Mouse (Mus musculus) limb, embryonic 10.5 days (tissue): ENCODE data around the gene Mageb2. TPM values are rescaled to one million over a fixed set of nuclear protein-coding genes. Genes with fewer than 3 reads are reported as not detected.
"Not testable (repeated sequence)": the region's sequence is repeated elsewhere in the genome, so short reads cannot be mapped to it uniquely, and the experiment has no call there.

Experiments used
- DNase-seq: peaks from one replicate; pipeline ENCODE4 v3.0.0-alpha.2; 2017; ENCODE audit warnings: low spot score
- H3K27ac ChIP-seq: fragments of 300-500 bp; sonication (generic); 2 replicates; pipeline ENCODE4 v1.5.1; 2016; ENCODE audit warnings: mild to moderate bottlenecking
- H3K27me3 ChIP-seq: fragments of 300-500 bp; sonication (generic); 2 replicates; pipeline ENCODE4 v1.6.1; 2016; ENCODE audit warnings: low read depth, mild to moderate bottlenecking; ENCODE audit not compliant: poor library complexity, severe bottlenecking
- H3K36me3 ChIP-seq: fragments of 300-500 bp; sonication (generic); 2 replicates; pipeline ENCODE4 v1.6.1; 2016; ENCODE audit warnings: mild to moderate bottlenecking, moderate library complexity
- H3K4me1 ChIP-seq: fragments of 300-500 bp; sonication (generic); 2 replicates; pipeline ENCODE4 v1.6.1; 2016
- H3K4me3 ChIP-seq: fragments of 300-500 bp; sonication (generic); 2 replicates; pipeline ENCODE4 v1.5.1; 2016; ENCODE audit warnings: mild to moderate bottlenecking, moderate library complexity
- H3K9me3 ChIP-seq: fragments of 300-500 bp; sonication (generic); replicated peaks from 2 replicates; pipeline ENCODE4 v1.6.1; 2016; ENCODE audit warnings: mild to moderate bottlenecking
- WGBS: fragments of 180-500 bp; shearing (Covaris S2); methylation state at CpG from one replicate; pipeline ENCODE4 v1.1.7; 2016; 5-methylcytosine and 5-hydroxymethylcytosine counted together
- polyA plus RNA-seq: library from polyadenylated mRNA; unstranded; fragments of >200 nt; fragmentation: Nextera tagmentation; extraction: Ambion mirVana; gene quantifications from 2 replicates; pipeline ENCODE4 v1.2.1, GENCODE M21; 2016

The Mageb2 gene
- polyA plus RNA-seq, result not detected in 2 replicates

DNA sequence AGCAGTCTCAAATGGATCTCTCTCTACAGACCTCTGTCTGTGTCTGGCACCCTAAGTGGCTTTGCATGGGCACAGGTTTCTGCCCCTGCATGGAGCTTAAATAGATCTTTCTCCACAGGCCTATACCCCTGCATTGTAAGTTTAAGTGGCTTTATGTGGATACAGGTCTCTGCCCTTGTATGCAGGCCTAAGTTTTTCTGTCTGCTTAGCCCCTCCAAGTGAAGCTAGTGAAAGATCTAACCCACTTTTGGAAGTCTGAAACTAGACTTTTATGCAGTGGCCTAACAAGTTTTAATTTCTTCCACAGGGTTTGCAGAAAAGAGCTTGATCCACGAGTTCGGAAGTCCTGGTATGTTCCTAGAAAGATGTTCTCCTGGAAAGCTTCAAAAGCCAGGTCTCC, at the start of gene Mageb2:
TSS of gene Mageb2 (plus strand) at position 301 of the 400 bp plus-strand sequence.
- H3K4me1 ChIP-seq, H3K4me3 ChIP-seq, H3K27me3 ChIP-seq, H3K9me3 ChIP-seq, DNase-seq, H3K27ac ChIP-seq, H3K36me3 ChIP-seq: not testable (repeated sequence)
- 94% methylated on average over 2 of the region's 2 CpGs for WGBS

DNA sequence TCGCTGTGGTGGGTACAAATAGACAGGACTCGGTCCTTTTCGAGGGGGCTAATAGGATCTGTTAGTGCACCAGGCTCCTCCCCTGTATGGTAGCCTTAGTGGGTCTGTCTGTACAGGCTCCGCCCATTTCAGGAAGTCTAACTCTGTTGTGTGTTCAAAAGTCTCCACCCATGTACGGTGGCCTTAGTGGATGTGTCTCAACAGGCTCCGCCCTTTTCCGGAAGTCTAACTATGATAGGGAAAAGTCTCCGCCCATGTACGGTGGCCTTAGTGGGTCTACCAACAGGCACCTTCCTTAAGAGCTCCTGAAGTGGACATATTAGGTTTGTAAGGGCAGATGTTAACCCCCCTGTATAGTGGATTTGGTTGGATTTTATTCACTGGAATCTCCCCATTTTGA, 18.2 kb upstream of the Mageb2 start:
- not testable (repeated sequence) for H3K4me1 ChIP-seq, H3K4me3 ChIP-seq, H3K27ac ChIP-seq, H3K9me3 ChIP-seq, DNase-seq, H3K27me3 ChIP-seq, H3K36me3 ChIP-seq
- WGBS, result 92% methylated on average over 9 of the region's 9 CpGs

Other genes with a start within 250 kb of the Mageb2 start
- not detected in 2 replicates for gene Gm5072, start 60.8 kb downstream of the Mageb2 start, polyA plus RNA-seq
- gene Gm8914, start 148.4 kb downstream of the Mageb2 start, polyA plus RNA-seq, result not detected in 2 replicates
- gene 1700084M14Rik, start 244.2 kb downstream of the Mageb2 start, polyA plus RNA-seq, result not detected in 2 replicates